Mouse (Mus musculus): ENCODE measurements around the gene Npas2.

GRCm38 (mm10) chr1:39156778-39157177, 36.8 kb upstream of the Npas2 start:
- TF ChIP-seq CTCF (IDR thresholded peaks at IDR 0.05; ENCODE audit: control insufficient read depth, insufficient read depth, insufficient replicate concordance, low read depth, low read length) (no peak), POLR2A (IDR thresholded peaks at IDR 0.05; ENCODE audit: control insufficient read depth, low read depth, low read length) (no peak)
